Mouse (Mus musculus) testis, adult 2 months (tissue): ENCODE data around the gene Ypel5. TPM values are rescaled to one million over a fixed set of nuclear protein-coding genes. Genes with fewer than 3 reads are reported as not detected.

Source experiments
- H3K27ac ChIP-seq: fragments of 200-500 bp; 2 replicates; pipeline ENCODE4 v1.5.1; 2012; ENCODE audit warnings: low read depth, low read length; ENCODE audit not compliant: control insufficient read depth, insufficient read depth
- H3K27me3 ChIP-seq: fragments of 200-500 bp; 2 replicates; pipeline ENCODE4 v1.6.1; 2012; ENCODE audit warnings: mild to moderate bottlenecking, low read length, moderate library complexity; ENCODE audit not compliant: control insufficient read depth, insufficient read depth
- H3K36me3 ChIP-seq: fragments of 200-500 bp; 2 replicates; pipeline ENCODE4 v1.6.1; 2012; ENCODE audit warnings: mild to moderate bottlenecking, low read length; ENCODE audit not compliant: control insufficient read depth, insufficient read depth
- H3K4me1 ChIP-seq: fragments of 200-500 bp; 2 replicates; pipeline ENCODE4 v1.6.1; 2012; ENCODE audit warnings: low read length; ENCODE audit not compliant: control insufficient read depth, insufficient read depth
- H3K4me3 ChIP-seq: fragments of 200-500 bp; 2 replicates; pipeline ENCODE4 v1.5.1; 2012; ENCODE audit warnings: low read depth, mild to moderate bottlenecking, low read length, moderate library complexity, mixed read lengths; ENCODE audit not compliant: control insufficient read depth
- CTCF ChIP-seq: fragments of 200-500 bp; IDR thresholded peaks from 2 replicates; pipeline ENCODE4 v1.5.1; 2012; ENCODE audit warnings: low read depth, mild to moderate bottlenecking, inconsistent platforms, low read length, moderate library complexity; ENCODE audit not compliant: control insufficient read depth, insufficient read depth, insufficient replicate concordance
- POLR2A ChIP-seq: fragments of 200-500 bp; IDR thresholded peaks from 2 replicates; pipeline ENCODE4 v1.6.1; 2012; ENCODE audit warnings: low read depth, mild to moderate bottlenecking, inconsistent platforms, low read length, moderate library complexity; ENCODE audit not compliant: control insufficient read depth
- polyA plus RNA-seq: library from polyadenylated mRNA; depleted of rRNA; stranded (reverse); fragments of >200 nt; gene quantifications from 2 replicates; pipeline ENCODE4 v1.2.3, GENCODE M21; 2012; rRNA removed

Ypel5 gene
- polyA plus RNA-seq = 35.5 and 43.0 TPM in 2 replicates

DNA sequence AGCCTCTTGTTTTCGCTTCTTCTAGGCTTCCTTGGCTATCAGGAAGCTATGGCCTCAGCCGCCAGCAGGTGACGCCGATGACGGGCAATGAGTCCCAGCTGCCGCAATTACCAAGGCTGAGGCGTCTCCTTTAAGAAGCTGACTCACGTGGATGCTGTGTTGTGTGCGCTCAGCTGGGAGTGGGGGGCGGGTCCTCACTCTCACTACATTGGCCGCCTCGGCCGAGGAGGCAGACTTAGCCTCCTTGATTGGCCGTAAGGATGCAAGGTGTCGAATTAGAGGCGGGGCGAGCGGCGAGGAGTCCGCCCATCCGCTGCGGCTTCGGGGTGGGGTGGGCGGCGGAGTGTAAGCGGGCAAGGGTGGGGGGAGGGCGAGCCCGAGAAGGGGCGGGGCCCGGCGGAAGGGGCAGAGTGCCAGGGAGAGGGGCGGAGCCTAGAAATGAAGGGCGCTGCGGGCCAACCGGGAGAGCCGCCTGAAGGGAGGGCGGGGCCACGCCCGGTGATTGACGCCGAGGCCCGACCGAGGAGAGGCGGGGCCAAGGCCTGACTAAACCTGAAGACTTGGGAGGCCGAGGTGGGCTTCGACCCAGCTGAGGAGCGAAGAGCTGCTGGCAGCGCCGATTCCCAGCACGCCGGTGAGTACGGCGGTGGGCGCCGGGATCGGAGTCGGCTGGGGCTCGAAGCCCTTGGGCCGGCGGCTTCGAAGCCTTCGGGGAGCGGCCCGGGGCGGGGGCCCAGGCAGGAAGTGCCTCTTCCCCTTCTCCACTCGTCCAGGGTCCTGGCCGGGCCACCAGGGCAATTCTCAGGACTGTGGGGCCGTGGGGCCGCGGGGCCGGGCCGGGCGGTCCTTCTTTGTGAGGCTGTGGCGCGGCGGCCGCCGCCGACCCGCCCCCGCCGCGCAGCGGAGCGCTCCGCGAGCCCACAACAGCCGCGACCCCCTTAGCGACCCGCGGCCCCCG is at the start of gene Ypel5:
TSS of gene Ypel5 (plus strand) at position 296 of the 958 bp plus-strand sequence.
- Histone ChIP-seq H3K36me3 (no peaks in the 10 kb centered on the region), H3K27ac (peak within 1 kb of the TSS; percentile 96), H3K27me3 (no peaks in the 10 kb centered on the region), H3K4me3 (peak within 1 kb of the TSS; percentile 96), H3K4me1 (no peaks in the 10 kb centered on the region; the same call in 1 of the 2 replicates)
- peak; percentile 91 for TF ChIP-seq POLR2A
- TF ChIP-seq CTCF = no peak

DNA sequence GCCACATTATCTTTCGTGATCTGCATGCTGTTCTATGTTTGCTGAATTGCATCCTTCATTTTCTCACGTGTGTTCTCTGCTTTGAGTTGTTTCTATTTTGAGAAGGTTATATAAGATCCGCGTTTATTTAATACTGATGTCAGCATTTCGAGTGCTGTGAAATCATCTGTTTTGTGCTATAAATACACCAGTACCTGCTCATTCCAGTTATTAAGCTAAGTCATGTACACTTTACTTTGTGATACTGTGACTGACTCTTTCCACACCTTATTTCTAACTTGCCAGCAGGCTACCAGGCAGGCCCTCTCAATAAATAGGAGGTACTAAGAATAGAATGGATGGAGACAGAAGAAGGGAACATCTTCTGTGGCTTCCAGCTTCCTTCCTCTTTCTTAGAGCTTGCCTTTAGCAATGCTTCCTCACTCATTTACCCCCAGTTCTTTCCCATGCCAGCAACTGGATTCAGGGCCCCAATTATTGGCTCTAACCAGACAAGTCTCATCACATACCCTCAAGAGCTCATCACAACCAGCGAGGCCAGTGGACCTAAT is 48.3 kb upstream of the Ypel5 start:
- H3K27me3 ChIP-seq = no peaks in the 10 kb centered on the region
- no peaks in the 10 kb centered on the region for H3K4me1 ChIP-seq
- H3K4me3 ChIP-seq = no peak overlapping the region
- H3K36me3 ChIP-seq = no peaks in the 10 kb centered on the region
- TF ChIP-seq CTCF (no peak), POLR2A (no peak)
- H3K27ac ChIP-seq = no peak overlapping the region

DNA sequence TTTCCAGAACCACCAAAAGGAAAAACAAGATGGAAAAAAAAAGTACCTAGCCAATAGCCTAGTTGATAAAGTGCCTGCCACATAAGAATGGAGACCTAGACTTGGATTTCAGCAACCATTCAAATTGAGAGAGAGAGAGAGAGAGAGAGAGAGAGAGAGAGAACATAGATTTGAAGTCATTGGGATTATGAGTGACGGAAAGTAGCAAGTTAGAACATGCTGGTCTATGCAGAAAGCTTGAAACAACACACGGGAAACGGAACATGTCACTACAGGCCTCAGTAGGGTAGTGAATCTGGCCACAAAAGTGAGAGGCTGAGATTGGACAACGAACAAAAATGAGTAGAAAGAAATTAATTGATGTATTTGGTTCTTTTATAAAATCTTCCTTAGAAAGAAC is 43.0 kb upstream of the Ypel5 start:
- Histone ChIP-seq H3K36me3 (no peaks in the 10 kb centered on the region), H3K4me1 (no peaks in the 10 kb centered on the region)
- no peak for TF ChIP-seq POLR2A
- no peak for TF ChIP-seq CTCF

DNA sequence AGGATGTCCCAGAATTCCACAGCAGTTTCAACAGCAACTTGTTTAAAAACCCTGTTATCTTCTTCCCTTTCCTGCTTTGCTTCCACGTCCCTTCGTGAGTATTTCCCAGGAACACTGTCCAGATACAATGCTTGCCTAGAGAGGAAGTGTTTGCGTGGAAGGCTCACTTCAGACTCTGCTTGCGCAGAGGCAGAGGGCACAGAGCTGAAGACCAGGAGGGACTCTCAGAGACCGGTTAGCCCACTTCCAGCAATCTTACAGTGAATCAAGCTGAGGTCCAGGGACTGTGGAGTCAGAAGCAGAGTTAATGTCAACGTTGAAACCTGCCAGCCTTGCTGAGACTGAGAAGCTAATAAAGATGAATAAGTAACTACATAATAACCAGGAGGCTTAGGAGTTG is 41.6 kb upstream of the Ypel5 start:
- Histone ChIP-seq H3K27me3 (no peaks in the 10 kb centered on the region), H3K4me3 (no peak overlapping the region), H3K4me1 (no peaks in the 10 kb centered on the region), H3K36me3 (no peaks in the 10 kb centered on the region), H3K27ac (no peak overlapping the region)
- TF ChIP-seq POLR2A (no peak), CTCF (no peak)

More for the DNA sequence above, 43.0 kb upstream of the Ypel5 start:
- Histone ChIP-seq H3K27ac (no peak overlapping the region), H3K27me3 (no peaks in the 10 kb centered on the region), H3K4me3 (no peak overlapping the region)

DNA sequence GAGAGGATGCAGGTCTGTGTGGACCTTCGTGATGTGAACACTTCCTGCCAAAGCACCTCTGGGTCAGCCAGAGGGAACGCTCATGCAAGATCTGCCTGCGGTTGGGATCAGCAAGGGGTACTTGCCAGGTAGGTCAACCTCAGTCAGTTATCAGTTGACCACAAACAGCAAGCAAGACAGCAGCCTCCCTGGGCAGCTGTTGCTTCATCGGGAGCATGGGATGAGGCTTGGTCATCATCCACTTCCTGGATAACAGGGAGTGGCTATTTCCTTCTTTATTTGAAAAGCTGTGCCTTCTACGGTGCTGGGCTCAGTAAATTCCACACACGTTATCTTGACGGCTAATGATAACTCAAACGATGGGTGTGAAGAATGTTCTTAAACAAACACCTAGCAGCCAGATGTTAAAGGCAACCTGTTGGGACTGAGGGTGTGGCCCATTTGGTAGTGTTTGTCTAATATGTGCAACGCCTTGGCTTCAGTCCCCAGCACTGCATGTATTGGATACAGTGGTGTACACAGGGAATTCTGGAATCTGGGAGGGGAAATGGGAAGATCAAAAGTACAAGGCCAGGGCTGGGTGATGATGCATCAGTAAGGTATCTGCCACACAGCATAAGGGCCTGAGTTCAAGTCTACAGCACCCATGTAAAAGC is 40.7 kb upstream of the Ypel5 start:
- H3K4me1 ChIP-seq = no peaks in the 10 kb centered on the region
- H3K27me3 ChIP-seq = no peaks in the 10 kb centered on the region
- TF ChIP-seq CTCF = no peak
- no peak for TF ChIP-seq POLR2A
- no peak overlapping the region for H3K27ac ChIP-seq
- no peak overlapping the region for H3K4me3 ChIP-seq
- no peaks in the 10 kb centered on the region for H3K36me3 ChIP-seq

DNA sequence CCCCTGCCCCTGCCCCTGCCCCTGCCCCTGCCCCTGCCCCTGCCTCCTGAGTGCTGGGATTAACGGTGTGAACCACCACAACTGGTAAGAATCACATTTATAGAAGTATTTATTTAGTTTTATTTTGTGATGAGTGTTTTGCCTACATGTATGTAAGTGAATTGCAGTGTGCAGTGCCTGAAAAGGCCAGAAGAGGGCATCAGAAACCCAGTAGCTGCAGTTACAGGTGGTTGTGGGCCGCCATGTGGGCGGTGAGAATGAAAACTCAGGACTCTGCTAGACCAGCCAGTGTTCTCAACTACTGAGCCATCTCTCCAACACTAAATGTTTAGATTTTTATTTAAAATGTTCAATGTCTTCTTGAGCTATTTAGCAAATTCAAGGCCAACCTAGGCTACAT is 39.7 kb upstream of the Ypel5 start:
- no peaks in the 10 kb centered on the region for H3K27me3 ChIP-seq
- no peaks in the 10 kb centered on the region for H3K36me3 ChIP-seq
- peak; percentile 34; the same call in 1 of the 2 replicates for TF ChIP-seq CTCF
- TF ChIP-seq POLR2A = no peak
- no peak overlapping the region for H3K4me3 ChIP-seq
- no peak overlapping the region for H3K27ac ChIP-seq
- H3K4me1 ChIP-seq = no peaks in the 10 kb centered on the region

DNA sequence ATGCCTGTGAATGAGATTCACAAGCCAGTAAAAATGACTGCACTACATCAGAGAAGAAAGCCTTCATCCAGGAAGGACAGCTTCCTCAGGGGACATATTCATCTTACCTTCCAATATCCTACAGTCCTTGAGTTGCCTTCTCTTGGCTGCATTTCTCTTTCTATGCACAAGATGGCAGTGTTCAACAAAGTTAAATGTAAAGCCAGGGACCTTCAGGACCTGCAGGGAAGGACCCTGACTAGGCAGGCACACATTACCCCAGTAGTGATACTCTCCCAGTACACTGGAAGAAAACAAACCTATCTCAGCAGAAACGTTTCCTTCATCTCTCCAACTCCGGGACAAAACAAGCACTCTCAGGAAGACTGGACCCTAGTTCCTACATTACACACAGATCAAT is 38.4 kb upstream of the Ypel5 start:
- Histone ChIP-seq H3K4me1 (no peaks in the 10 kb centered on the region), H3K4me3 (no peak overlapping the region), H3K27ac (no peak overlapping the region), H3K36me3 (no peaks in the 10 kb centered on the region), H3K27me3 (no peaks in the 10 kb centered on the region)
- TF ChIP-seq POLR2A (no peak), CTCF (no peak)
